Mouse (Mus musculus) kidney, embryonic 16.5 days (tissue): ENCODE measurements at regions not wholly inside any gene's neighbourhood (a gene's known extent, or its start where the extent isn't known, plus 50 kb on each side); places are given as distances from the start of the nearest gene placed in this dataset.
A peak's percentile ranks its signal among the peaks of the same experiment; 100 is the strongest.
"Not testable (repeated sequence)": the region's sequence is repeated elsewhere in the genome, so short reads cannot be mapped to it uniquely, and the experiment has no call there.

Experiments
- ATAC-seq: fragments of 200-750 bp; cut with Nextera tagmentation; 2 replicates; pipeline ENCODE4 v1.8.0; 2017; ENCODE audit warnings: moderate TSS enrichment; ENCODE audit not compliant: low FRiP score, low TSS enrichment
- H3K27ac ChIP-seq: fragments of 300-500 bp; sonication (generic); 2 replicates; pipeline ENCODE4 v1.5.1; 2014; ENCODE audit warnings: low read length
- H3K27me3 ChIP-seq: fragments of 300-500 bp; sonication (generic); 2 replicates; pipeline ENCODE4 v1.6.1; 2014; ENCODE audit warnings: low read length, control low read depth, mixed read lengths; ENCODE audit not compliant: insufficient read depth
- H3K36me3 ChIP-seq: fragments of 300-500 bp; sonication (generic); 2 replicates; pipeline ENCODE4 v1.6.1; 2014; ENCODE audit warnings: low read length, control low read depth, mixed read lengths; ENCODE audit not compliant: insufficient read depth
- H3K4me1 ChIP-seq: fragments of 300-500 bp; sonication (generic); 2 replicates; pipeline ENCODE4 v1.6.1; 2014; ENCODE audit warnings: low read length, control low read depth, mixed read lengths; ENCODE audit not compliant: insufficient read depth
- H3K4me2 ChIP-seq: fragments of 300-500 bp; sonication (generic); replicated peaks from 2 replicates; pipeline ENCODE4 v1.6.1; 2014; ENCODE audit warnings: low read depth, low read length
- H3K4me3 ChIP-seq: fragments of 300-500 bp; sonication (generic); 2 replicates; pipeline ENCODE4 v1.5.1; 2014; ENCODE audit warnings: mild to moderate bottlenecking, low read length
- H3K9ac ChIP-seq: fragments of 300-500 bp; sonication (generic); replicated peaks from 2 replicates; pipeline ENCODE4 v1.6.1; 2014; ENCODE audit warnings: low read length
- H3K9me3 ChIP-seq: fragments of 300-500 bp; sonication (generic); 2 replicates; pipeline ENCODE4 v1.6.1; 2016; ENCODE audit warnings: low read length, control low read depth
- WGBS: fragments of 180-500 bp; shearing (Covaris S2); extraction: QIAGEN DNeasy Blood & Tissue Kit; methylation state at CpG from one replicate; pipeline ENCODE4 v1.1.7; 2014; 5-methylcytosine and 5-hydroxymethylcytosine counted together

DNA sequence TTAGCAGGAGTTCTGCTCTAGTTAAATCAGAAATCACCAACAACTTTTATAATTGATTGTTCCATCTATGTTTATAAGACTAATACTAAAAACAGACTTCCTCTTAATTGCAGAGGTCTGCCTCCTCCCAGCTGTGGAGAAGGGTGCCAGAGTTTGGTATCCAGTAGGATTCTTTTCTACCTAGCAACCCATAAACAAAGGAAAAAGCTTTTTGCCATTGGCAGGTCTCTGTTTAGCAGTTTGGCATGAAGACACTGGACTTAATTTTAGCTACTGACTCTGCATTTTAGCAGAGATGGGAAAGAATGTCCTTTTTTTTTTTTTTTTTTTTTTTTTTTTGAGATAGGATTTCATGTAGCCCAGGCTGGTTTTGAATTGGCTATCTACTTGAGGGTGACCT, 1628.4 kb downstream of the A830018L16Rik start:
- no peak overlapping the region for H3K9ac ChIP-seq
- no peak for ATAC-seq
- H3K4me3 ChIP-seq: no peak overlapping the region
- no peaks in the 10 kb centered on the region for H3K36me3 ChIP-seq
- no peak overlapping the region for H3K27ac ChIP-seq
- H3K4me2 ChIP-seq: no peak overlapping the region
- no peaks in the 10 kb centered on the region for H3K27me3 ChIP-seq
- no peaks in the 10 kb centered on the region for H3K4me1 ChIP-seq
- H3K9me3 ChIP-seq: 0 out of 2 replicates have a peak, but pooled peaks cover 2% of the 10 kb centered on the region

DNA sequence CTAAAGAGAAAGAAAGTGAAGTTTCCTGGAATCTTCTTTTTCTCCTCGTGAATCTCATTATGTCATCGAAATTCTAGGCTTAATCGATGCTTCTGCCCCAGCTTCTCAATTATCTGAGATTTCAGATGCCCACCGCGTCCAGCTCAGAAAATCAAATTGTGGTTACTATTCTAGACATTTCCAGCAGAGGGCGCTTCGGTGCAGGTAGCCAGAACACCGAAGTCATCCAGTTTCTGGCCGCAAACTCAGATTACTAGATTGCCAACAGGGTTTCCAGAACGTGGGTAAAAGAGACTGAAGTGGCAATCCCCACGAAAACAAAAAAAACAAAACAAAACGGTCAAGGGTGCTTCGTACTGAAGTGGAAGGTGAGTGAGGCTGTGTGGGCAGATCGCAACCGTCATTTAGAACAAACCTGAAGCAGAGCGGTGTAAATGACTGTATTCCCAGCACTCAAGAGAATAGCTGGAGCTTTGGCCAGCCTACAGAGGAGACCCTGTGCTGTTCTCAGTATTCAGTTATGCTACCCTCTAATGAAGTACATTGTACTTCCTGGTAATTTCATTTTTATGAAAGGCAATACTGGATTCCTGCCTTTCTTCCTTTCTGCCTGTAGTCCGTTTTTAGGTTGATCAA, 1636.4 kb downstream of the A830018L16Rik start:
- Histone ChIP-seq H3K36me3 (no peaks in the 10 kb centered on the region), H3K9ac (no peak overlapping the region), H3K4me2 (peak overlapping the region; percentile 45), H3K4me3 (peak overlapping the region; percentile 11; the same call in 1 of the 2 replicates), H3K4me1 (no peaks in the 10 kb centered on the region), H3K27ac (no peak overlapping the region), H3K9me3 (no peaks in the 10 kb centered on the region), H3K27me3 (peaks cover 6% of the 10 kb centered on the region; the same call in 1 of the 2 replicates)
- WGBS: 18% methylated on average over 17 of the region's 17 CpGs
- ATAC-seq: no peak

DNA sequence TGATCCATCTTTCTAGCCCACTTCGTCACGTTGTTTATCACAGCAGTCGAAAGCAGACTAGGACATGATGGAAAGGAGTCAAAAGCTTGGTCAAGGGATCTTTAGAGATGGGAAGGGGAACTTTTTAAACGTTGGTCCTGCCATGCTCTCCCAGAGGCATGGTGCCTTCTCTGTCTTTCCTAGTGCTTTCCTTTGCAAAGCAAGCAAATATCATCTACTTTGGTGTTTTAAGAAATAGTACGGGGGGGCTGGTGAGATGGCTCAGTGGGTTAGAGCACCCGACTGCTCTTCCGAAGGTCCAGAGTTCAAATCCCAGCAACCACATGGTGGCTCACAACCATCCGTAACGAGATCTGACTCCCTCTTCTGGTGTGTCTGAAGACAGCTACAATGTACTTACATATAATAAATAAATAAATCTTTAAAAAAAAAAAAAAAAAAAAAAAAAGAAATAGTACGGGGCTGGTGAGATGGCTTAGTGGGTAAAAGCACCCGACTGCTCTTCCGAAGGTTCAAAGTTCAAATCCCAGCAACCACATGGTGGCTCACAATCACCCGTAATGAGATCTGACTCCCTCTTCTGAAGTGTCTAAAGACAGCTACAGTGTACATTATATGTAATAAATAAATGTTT, 1637.6 kb downstream of the A830018L16Rik start:
- H3K4me3 ChIP-seq, H3K9me3 ChIP-seq, H3K4me1 ChIP-seq, H3K9ac ChIP-seq, ATAC-seq, H3K4me2 ChIP-seq, H3K27ac ChIP-seq, H3K36me3 ChIP-seq, H3K27me3 ChIP-seq: not testable (repeated sequence)
- WGBS: 75% methylated on average over 11 of the region's 13 CpGs

DNA sequence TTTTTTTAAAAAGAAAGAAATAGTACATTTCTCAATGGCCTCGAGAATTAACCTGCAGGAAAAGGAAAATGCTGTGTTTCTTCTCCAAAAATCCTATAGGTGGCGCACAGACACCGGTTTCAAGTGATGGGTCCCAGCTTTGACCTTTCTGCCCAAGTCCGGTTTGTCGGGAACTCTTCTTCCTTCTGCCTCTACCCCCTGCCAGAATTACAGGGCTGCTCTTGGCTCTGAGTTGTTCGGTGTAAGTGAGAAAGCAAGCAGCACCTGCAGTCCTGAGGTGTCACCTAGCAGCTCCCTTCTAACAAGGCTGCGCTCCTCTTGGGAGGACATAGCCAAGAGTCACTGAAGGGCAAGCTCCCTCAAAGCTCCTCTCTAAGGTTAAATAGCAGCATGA, 1638.2 kb downstream of the A830018L16Rik start:
- Histone ChIP-seq H3K4me2 (peak overlapping the region; percentile 35), H3K4me3 (no peak overlapping the region), H3K27me3 (peaks cover 6% of the 10 kb centered on the region; the same call in 1 of the 2 replicates), H3K27ac (no peak overlapping the region), H3K4me1 (no peaks in the 10 kb centered on the region), H3K9ac (no peak overlapping the region), H3K9me3 (no peaks in the 10 kb centered on the region), H3K36me3 (no peaks in the 10 kb centered on the region)
- peak; percentile 31; the same call in 1 of the 2 replicates for ATAC-seq
- 13% methylated on average over 7 of the region's 7 CpGs for WGBS

DNA sequence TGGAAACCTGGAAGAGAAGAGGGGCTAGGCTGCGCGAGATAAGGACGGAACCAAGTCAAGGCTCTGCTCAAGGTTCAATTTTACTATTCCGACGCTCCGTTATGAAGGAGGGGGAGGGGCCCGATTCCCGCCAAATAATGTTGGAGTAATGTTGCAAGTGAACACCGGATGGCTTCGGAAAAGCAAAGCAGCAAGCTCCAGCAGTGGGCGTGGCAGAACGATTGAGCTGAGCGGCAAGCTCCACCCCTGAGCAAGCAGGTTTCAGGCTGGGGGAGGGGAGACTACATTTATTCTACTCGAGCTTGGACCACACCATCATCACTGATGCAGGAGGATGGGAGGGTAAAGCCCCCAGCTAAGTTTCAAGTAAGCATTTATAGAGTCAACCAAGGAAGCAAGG, 1643.8 kb downstream of the A830018L16Rik start:
- Histone ChIP-seq H3K4me3 (no peak overlapping the region), H3K9me3 (no peaks in the 10 kb centered on the region), H3K4me2 (no peak overlapping the region; the same call in 1 of the 2 replicates), H3K27me3 (0 out of 2 replicates have a peak, but pooled peaks cover 3% of the 10 kb centered on the region), H3K4me1 (no peaks in the 10 kb centered on the region), H3K27ac (no peak overlapping the region), H3K9ac (no peak overlapping the region), H3K36me3 (no peaks in the 10 kb centered on the region)
- ATAC-seq: no peak
- WGBS: 29% methylated on average over 14 of the region's 14 CpGs

DNA sequence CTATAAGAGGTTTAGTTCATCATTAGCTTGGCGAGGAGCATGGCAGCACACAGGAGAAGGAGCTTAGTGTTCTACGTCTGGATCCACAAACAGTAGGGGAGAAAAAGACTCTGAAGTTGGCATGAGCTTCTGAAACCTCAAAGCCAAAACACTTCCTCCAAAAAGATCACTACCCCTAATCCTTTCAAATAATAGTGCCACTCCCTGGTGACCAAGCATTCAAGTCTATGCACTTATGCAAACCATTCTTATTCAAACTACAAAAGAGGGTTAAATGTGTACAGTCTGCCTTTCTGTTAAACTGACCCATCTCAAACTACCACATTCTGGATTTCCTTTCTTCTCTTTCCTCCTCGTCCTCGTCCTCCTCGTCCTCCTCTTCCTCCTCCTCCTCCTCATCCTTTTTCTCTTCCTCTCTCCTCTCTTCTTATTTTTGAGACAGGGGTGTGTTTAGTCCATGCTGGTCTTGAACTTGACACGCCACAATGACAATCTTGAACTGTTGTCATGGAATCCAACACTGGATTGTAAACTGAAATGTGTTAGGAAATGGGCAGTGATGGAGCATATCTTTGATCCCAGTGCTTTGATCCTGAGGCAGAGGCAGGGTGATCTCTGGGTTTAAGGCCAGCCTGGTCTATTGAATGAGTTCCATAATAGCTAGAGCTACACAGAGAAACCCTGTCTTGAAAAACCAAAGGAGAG, 1645.9 kb downstream of the A830018L16Rik start:
- no peak overlapping the region for H3K4me2 ChIP-seq
- WGBS: 77% methylated on average over 6 of the region's 6 CpGs
- H3K4me1 ChIP-seq: no peaks in the 10 kb centered on the region
- H3K27ac ChIP-seq: no peak overlapping the region
- H3K4me3 ChIP-seq: no peak overlapping the region
- no peaks in the 10 kb centered on the region for H3K36me3 ChIP-seq
- no peak overlapping the region for H3K9ac ChIP-seq
- H3K27me3 ChIP-seq: no peaks in the 10 kb centered on the region
- H3K9me3 ChIP-seq: no peaks in the 10 kb centered on the region
- no peak for ATAC-seq
